Mouse (Mus musculus): ENCODE measurements around the gene Slc8a2. TPM values are rescaled to one million over a fixed set of nuclear protein-coding genes. Genes with fewer than 3 reads are reported as not detected.

Slc8a2 gene
- polyA plus RNA-seq, 1 experiment, result not detected

DNA sequence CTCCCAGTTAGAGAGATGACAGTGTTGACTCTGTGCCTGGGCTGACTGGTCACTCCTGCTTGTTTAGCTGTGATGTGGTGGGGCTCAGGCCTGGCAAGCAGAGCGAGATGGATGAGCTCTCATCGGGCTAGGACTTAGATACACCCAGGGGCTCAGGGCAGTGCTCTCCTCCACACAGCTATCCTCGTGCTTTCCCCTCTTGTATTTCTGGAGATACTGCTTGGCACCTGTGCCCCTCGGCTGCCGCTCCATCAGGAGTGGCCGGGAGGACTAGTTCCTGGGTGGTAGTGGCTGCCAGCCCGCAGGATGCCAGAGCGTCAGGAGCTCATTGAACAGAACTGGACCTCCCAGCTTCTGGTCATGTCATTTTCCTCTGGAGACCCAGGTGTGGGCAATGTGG, 19.5 kb upstream of the Slc8a2 start:
- H3K27ac ChIP-seq (replicated peaks; ENCODE audit: low read depth, low read length), result no peak overlapping the region
- no peaks in the 10 kb centered on the region for H3K4me1 ChIP-seq (ENCODE audit: control insufficient read depth, insufficient read depth, insufficient read length, low read length)
- H3K4me3 ChIP-seq (ENCODE audit: insufficient read depth, low read depth, low read length), result no peak overlapping the region

GRCm38 (mm10) chr7:16111284-16112090, 18.1 kb upstream of the Slc8a2 start:
- Histone ChIP-seq H3K27ac (replicated peaks; ENCODE audit: low read depth, low read length) (no peak overlapping the region), H3K4me3 (ENCODE audit: insufficient read depth, low read depth, low read length) (no peak overlapping the region), H3K4me1 (ENCODE audit: control insufficient read depth, insufficient read depth, insufficient read length, low read length) (no peaks in the 10 kb centered on the region)

GRCm38 (mm10) chr7:16116418-16116817, 13.2 kb upstream of the Slc8a2 start:
- Histone ChIP-seq H3K4me3 (ENCODE audit: insufficient read depth, low read depth, low read length) (no peak overlapping the region), H3K27ac (replicated peaks; ENCODE audit: low read depth, low read length) (no peak overlapping the region), H3K4me1 (ENCODE audit: control insufficient read depth, insufficient read depth, insufficient read length, low read length) (no peaks in the 10 kb centered on the region)

GRCm38 (mm10) chr7:16117100-16117499, 12.5 kb upstream of the Slc8a2 start:
- no peaks in the 10 kb centered on the region for H3K4me1 ChIP-seq (ENCODE audit: control insufficient read depth, insufficient read depth, insufficient read length, low read length)
- no peak overlapping the region for H3K27ac ChIP-seq (replicated peaks; ENCODE audit: low read depth, low read length)
- no peak overlapping the region for H3K4me3 ChIP-seq (ENCODE audit: insufficient read depth, low read depth, low read length)

GRCm38 (mm10) chr7:16119569-16120261, 9.9 kb upstream of the Slc8a2 start, which contains the start of gene Kptn:
TSS of gene Kptn (plus strand) at chr7:16119895.
- Histone ChIP-seq H3K27ac (replicated peaks; ENCODE audit: low read depth, low read length) (peak within 1 kb of the TSS; percentile 94), H3K4me3 (ENCODE audit: insufficient read depth, low read depth, low read length) (peak within 1 kb of the TSS; percentile 88), H3K4me1 (ENCODE audit: control insufficient read depth, insufficient read depth, insufficient read length, low read length) (no peaks in the 10 kb centered on the region)

- peak overlapping the region; percentile 88 for H3K4me3 ChIP-seq (ENCODE audit: insufficient read depth, low read depth, low read length)
- H3K27ac ChIP-seq (replicated peaks; ENCODE audit: low read depth, low read length), result peak overlapping the region; percentile 21; the same call in 1 of the 2 replicates
- H3K4me1 ChIP-seq (ENCODE audit: control insufficient read depth, insufficient read depth, insufficient read length, low read length), result no peaks in the 10 kb centered on the region
Observed at GRCm38 (mm10) chr7:16120262-16120600, 9.4 kb upstream of the Slc8a2 start.

- Histone ChIP-seq H3K27ac (replicated peaks; ENCODE audit: low read depth, low read length) (no peak overlapping the region), H3K4me1 (ENCODE audit: control insufficient read depth, insufficient read depth, insufficient read length, low read length) (no peaks in the 10 kb centered on the region), H3K4me3 (ENCODE audit: insufficient read depth, low read depth, low read length) (no peak overlapping the region)
Observed at GRCm38 (mm10) chr7:16125829-16126228, 3.8 kb upstream of the Slc8a2 start.

- Histone ChIP-seq H3K27ac (replicated peaks; ENCODE audit: low read depth, low read length) (no peak overlapping the region), H3K4me1 (ENCODE audit: control insufficient read depth, insufficient read depth, insufficient read length, low read length) (no peaks in the 10 kb centered on the region), H3K4me3 (ENCODE audit: insufficient read depth, low read depth, low read length) (no peak overlapping the region)
Observed at GRCm38 (mm10) chr7:16128344-16128743, 1.3 kb upstream of the Slc8a2 start.

DNA sequence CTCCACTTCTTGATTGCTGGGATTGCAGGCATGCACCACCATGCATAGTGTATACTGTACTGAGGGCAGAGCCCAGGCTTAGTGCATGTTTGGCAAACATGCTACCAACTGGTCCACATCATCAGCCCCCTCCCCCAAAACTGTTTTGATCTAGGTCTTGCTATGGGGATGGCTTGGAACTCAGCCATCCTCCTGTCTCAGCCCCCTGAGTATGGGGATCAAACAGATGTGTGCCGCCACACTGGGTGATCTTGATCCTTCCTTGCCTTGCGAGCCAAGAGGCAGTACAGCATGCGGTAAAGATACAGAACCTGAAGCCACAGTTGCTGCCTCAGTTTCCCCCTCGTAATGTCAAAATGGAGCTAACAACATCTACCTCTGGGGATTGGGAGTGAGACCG, 727 bp upstream of the Slc8a2 start:
- Histone ChIP-seq H3K27ac (replicated peaks; ENCODE audit: low read depth, low read length) (no peak overlapping the region), H3K4me3 (ENCODE audit: insufficient read depth, low read depth, low read length) (no peak overlapping the region), H3K4me1 (ENCODE audit: control insufficient read depth, insufficient read depth, insufficient read length, low read length) (no peaks in the 10 kb centered on the region)

GRCm38 (mm10) chr7:16129846-16130691, 443 bp downstream of the Slc8a2 start:
- Histone ChIP-seq H3K4me3 (ENCODE audit: insufficient read depth, low read depth, low read length) (peak overlapping the region; percentile 23; the same call in 1 of the 2 replicates), H3K27ac (replicated peaks; ENCODE audit: low read depth, low read length) (no peak overlapping the region), H3K4me1 (ENCODE audit: control insufficient read depth, insufficient read depth, insufficient read length, low read length) (no peaks in the 10 kb centered on the region)

DNA sequence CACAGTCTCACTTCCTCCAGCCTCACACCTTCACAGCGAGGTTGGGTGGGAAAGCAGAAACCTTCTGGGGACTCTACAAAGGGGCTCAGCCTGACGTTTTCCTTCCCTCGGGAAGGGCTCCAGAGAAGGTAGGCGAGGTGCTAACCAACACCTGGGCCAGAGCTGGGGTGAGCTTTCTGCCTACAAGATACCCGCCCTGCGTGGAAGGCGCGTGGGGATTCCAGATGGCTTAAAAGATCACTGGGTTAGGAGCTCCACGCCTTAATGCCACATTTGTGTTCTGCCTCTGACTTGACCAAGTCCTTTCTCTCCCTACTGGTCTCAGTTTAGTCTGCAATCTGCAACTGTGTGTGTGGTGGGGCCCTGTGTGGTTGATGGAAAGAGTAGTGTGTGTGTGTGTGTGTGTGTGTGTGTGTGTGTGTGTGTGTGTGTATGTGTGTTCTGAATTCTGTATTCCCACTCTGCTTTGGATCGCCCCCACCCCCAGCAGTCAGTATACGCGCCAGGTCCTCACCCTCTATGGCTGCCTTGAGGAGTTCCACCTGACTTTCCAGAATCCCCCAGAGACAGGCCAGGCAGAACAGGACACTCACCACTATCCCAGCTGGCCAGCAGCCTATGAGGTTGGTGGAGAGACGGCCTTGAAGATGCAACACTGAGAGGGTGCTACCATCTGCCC, 1.5 kb downstream of the Slc8a2 start:
- H3K27ac ChIP-seq (replicated peaks; ENCODE audit: low read depth, low read length), result no peak overlapping the region
- H3K4me3 ChIP-seq (ENCODE audit: insufficient read depth, low read depth, low read length), result no peak overlapping the region
- no peaks in the 10 kb centered on the region for H3K4me1 ChIP-seq (ENCODE audit: control insufficient read depth, insufficient read depth, insufficient read length, low read length)

GRCm38 (mm10) chr7:16132161-16132581, 2.5 kb downstream of the Slc8a2 start:
- Histone ChIP-seq H3K27ac (replicated peaks; ENCODE audit: low read depth, low read length) (no peak overlapping the region), H3K4me1 (ENCODE audit: control insufficient read depth, insufficient read depth, insufficient read length, low read length) (no peaks in the 10 kb centered on the region), H3K4me3 (ENCODE audit: insufficient read depth, low read depth, low read length) (no peak overlapping the region)

- Histone ChIP-seq H3K4me1 (ENCODE audit: control insufficient read depth, insufficient read depth, insufficient read length, low read length) (no peaks in the 10 kb centered on the region), H3K27ac (replicated peaks; ENCODE audit: low read depth, low read length) (no peak overlapping the region), H3K4me3 (ENCODE audit: insufficient read depth, low read depth, low read length) (no peak overlapping the region)
Observed at GRCm38 (mm10) chr7:16132926-16133325, 3.3 kb downstream of the Slc8a2 start.

DNA sequence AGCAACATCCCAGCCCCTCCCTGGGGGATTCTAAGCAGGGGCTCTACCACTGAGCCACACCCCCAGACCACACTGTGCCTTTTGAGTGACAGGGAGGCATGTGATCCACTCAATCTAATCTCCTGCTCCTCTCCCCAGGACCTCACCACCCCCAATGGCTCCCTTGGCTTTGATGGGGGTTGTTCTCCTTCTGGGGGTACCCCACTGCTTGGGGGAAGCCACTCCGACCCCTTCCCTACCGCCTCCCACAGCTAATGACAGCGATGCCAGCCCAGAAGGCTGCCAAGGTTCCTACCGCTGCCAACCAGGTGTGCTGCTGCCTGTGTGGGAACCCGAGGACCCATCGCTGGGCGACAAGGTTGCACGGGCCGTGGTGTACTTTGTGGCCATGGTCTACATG, 4.1 kb downstream of the Slc8a2 start:
- no peaks in the 10 kb centered on the region for H3K4me1 ChIP-seq (ENCODE audit: control insufficient read depth, insufficient read depth, insufficient read length, low read length)
- no peak overlapping the region for H3K4me3 ChIP-seq (ENCODE audit: insufficient read depth, low read depth, low read length)
- H3K27ac ChIP-seq (replicated peaks; ENCODE audit: low read depth, low read length), result no peak overlapping the region

DNA sequence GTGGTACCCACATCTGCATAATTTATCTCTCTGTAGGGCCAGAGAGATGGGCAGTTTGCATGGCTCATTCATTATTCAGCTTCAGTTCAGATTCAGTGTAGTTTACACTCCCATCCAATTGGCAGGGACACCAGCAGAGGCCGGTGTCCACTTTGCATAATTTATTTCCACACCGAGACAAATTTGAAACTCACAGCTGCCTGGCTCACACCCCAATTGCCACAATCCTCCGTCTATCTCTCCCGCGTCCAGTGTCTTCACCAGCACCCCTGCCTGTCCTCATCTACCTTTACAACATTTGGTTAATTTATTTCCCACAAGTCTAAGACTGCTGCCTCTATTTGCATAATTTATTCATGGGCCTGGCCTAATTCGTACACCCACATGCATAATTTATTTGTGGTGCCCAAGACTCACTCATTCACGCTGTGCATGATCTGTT, 5.3 kb downstream of the Slc8a2 start:
- H3K4me3 ChIP-seq (ENCODE audit: insufficient read depth, low read depth, low read length), result no peak overlapping the region
- H3K4me1 ChIP-seq (ENCODE audit: control insufficient read depth, insufficient read depth, insufficient read length, low read length), result no peaks in the 10 kb centered on the region
- no peak overlapping the region for H3K27ac ChIP-seq (replicated peaks; ENCODE audit: low read depth, low read length)

All from brown adipose tissue, adult 24 weeks (tissue).